Comparison of ENCODE assay signal across 18 mouse cellular contexts in genomic region chr7:51816283-51816839, GRCm38 (mm10). TPM values are rescaled to one million over a fixed set of nuclear protein-coding genes. Genes with fewer than 3 reads are reported as not detected.
DNase-seq lines count a peak whose midpoint lies in the region; ATAC-seq lines count a peak whose summit lies in the region.
"Had no signal": no experiment of that assay in that cellular context is flagged by ENCODE, and none has a peak within 500 bp of the region (broad histone marks: within the 10 kb centered on the region; RNA-seq: fewer than 3 reads in every experiment).

No protein-coding gene starts in this region.

- no peak overlapping the region for H3K4me2 ChIP-seq in forebrain, embryonic 11.5 days (ENCODE audit: low read depth, low read length, severe bottlenecking)
- no peak overlapping the region for H3K4me2 ChIP-seq in neural tube, embryonic 13.5 days
- H3K4me2 ChIP-seq in neural tube, embryonic 15.5 days, result no peak overlapping the region
- no peak overlapping the region for H3K4me2 ChIP-seq in midbrain, embryonic 13.5 days (replicated peaks)
- H3K4me2 ChIP-seq: heart, embryonic 11.5 days; kidney, embryonic 15.5 days; lung, embryonic 14.5 days had no signal

- no peak overlapping the region for H3K27ac ChIP-seq in forebrain, embryonic 11.5 days (ENCODE audit: low read depth, low read length)
- H3K27ac ChIP-seq in forebrain, embryonic 10.5 days, result no peak overlapping the region
- H3K27ac ChIP-seq in neural tube, embryonic 13.5 days (replicated peaks), result no peak overlapping the region
- no peak overlapping the region for H3K27ac ChIP-seq in neural tube, embryonic 15.5 days (replicated peaks)
- 0 out of 2 replicates have a peak overlapping the region, but pooled peaks have one; percentile 37 for H3K27ac ChIP-seq in midbrain, embryonic 13.5 days
- H3K27ac ChIP-seq: kidney, embryonic 15.5 days; liver, embryonic 14.5 days had no signal

- peak; percentile 39; the same call in 1 of the 2 replicates for ATAC-seq in forebrain, embryonic 11.5 days (replicated peaks; ENCODE audit: low FRiP score)
- peak; percentile 63 for ATAC-seq in neural tube, embryonic 13.5 days (ENCODE audit: low read depth)
- ATAC-seq in neural tube, embryonic 15.5 days (ENCODE audit: low FRiP score), result no peak
- ATAC-seq in midbrain, embryonic 13.5 days, result peak; percentile 74

- no peak for DNase-seq in forebrain, embryonic 11.5 days (ENCODE audit: low spot score)
- DNase-seq in forebrain, embryonic 10.5 days (ENCODE audit: extremely low spot score, low spot score), result no peak
- DNase-seq in heart, postnatal 4 days, result no peak
- DNase-seq in cerebellum, postnatal 10 days, result no peak
- no peak for DNase-seq in cerebellum, postnatal 36 days
- DNase-seq: adrenal gland, postnatal 14 days; gastrocnemius, postnatal 10 days; heart, adult 11 months; kidney, adult 11 months; kidney, postnatal 36 days; layer of hippocampus, postnatal 36 days had no signal

- 73% methylated on average over 3 of the region's 3 CpGs for WGBS in forebrain, embryonic 11.5 days
- WGBS in forebrain, embryonic 10.5 days, result 74% methylated on average over 3 of the region's 3 CpGs
- 71% methylated on average over 3 of the region's 3 CpGs for WGBS in neural tube, embryonic 13.5 days
- 64% methylated on average over 3 of the region's 3 CpGs for WGBS in neural tube, embryonic 15.5 days
- 58% methylated on average over 3 of the region's 3 CpGs for WGBS in midbrain, embryonic 13.5 days

- H3K4me1 ChIP-seq in forebrain, embryonic 11.5 days (replicated peaks; ENCODE audit: control insufficient read depth, insufficient read depth, low read length), result no peaks in the 10 kb centered on the region
- no peaks in the 10 kb centered on the region for H3K4me1 ChIP-seq in forebrain, embryonic 10.5 days
- no peaks in the 10 kb centered on the region; the same call in 1 of the 2 replicates for H3K4me1 ChIP-seq in neural tube, embryonic 13.5 days (replicated peaks)
- H3K4me1 ChIP-seq in neural tube, embryonic 15.5 days, result no peaks in the 10 kb centered on the region
- H3K4me1 ChIP-seq in midbrain, embryonic 13.5 days (replicated peaks), result no peaks in the 10 kb centered on the region
- H3K4me1 ChIP-seq: kidney, embryonic 15.5 days had no signal

- no peak overlapping the region for H3K4me3 ChIP-seq in forebrain, embryonic 11.5 days (ENCODE audit: low read depth, low read length)
- no peak overlapping the region for H3K4me3 ChIP-seq in forebrain, embryonic 10.5 days
- H3K4me3 ChIP-seq in neural tube, embryonic 13.5 days, result no peak overlapping the region
- no peak overlapping the region for H3K4me3 ChIP-seq in neural tube, embryonic 15.5 days (replicated peaks)
- no peak overlapping the region for H3K4me3 ChIP-seq in midbrain, embryonic 13.5 days (replicated peaks)
- H3K4me3 ChIP-seq: kidney, embryonic 15.5 days had no signal

- no peaks in the 10 kb centered on the region for H3K9me3 ChIP-seq in forebrain, embryonic 11.5 days (ENCODE audit: control insufficient read depth, low read length)
- no peaks in the 10 kb centered on the region for H3K9me3 ChIP-seq in forebrain, embryonic 10.5 days
- H3K9me3 ChIP-seq in neural tube, embryonic 13.5 days, result no peaks in the 10 kb centered on the region
- no peaks in the 10 kb centered on the region for H3K9me3 ChIP-seq in neural tube, embryonic 15.5 days (replicated peaks)
- no peaks in the 10 kb centered on the region for H3K9me3 ChIP-seq in midbrain, embryonic 13.5 days
- H3K9me3 ChIP-seq: kidney, embryonic 15.5 days had no signal

- no peak overlapping the region for H3K9ac ChIP-seq in forebrain, embryonic 11.5 days (ENCODE audit: low read length)
- H3K9ac ChIP-seq in neural tube, embryonic 13.5 days, result no peak overlapping the region
- H3K9ac ChIP-seq in neural tube, embryonic 15.5 days (replicated peaks), result no peak overlapping the region
- H3K9ac ChIP-seq in midbrain, embryonic 13.5 days (replicated peaks), result no peak overlapping the region
- H3K9ac ChIP-seq: kidney, embryonic 15.5 days; liver, embryonic 14.5 days; lung, embryonic 14.5 days had no signal

- no peaks in the 10 kb centered on the region for H3K36me3 ChIP-seq in forebrain, embryonic 11.5 days (ENCODE audit: control insufficient read depth, insufficient read depth, low read length)
- H3K36me3 ChIP-seq in forebrain, embryonic 10.5 days (replicated peaks), result no peaks in the 10 kb centered on the region
- H3K36me3 ChIP-seq in neural tube, embryonic 13.5 days, result no peaks in the 10 kb centered on the region
- no peaks in the 10 kb centered on the region for H3K36me3 ChIP-seq in neural tube, embryonic 15.5 days
- H3K36me3 ChIP-seq in midbrain, embryonic 13.5 days, result no peaks in the 10 kb centered on the region
- H3K36me3 ChIP-seq: kidney, embryonic 15.5 days had no signal

- H3K27me3 ChIP-seq in forebrain, embryonic 11.5 days (ENCODE audit: control insufficient read depth, insufficient read depth, low read length), result no peaks in the 10 kb centered on the region
- H3K27me3 ChIP-seq in forebrain, embryonic 10.5 days (ENCODE audit: poor library complexity, severe bottlenecking), result no peaks in the 10 kb centered on the region
- H3K27me3 ChIP-seq in neural tube, embryonic 13.5 days, result no peaks in the 10 kb centered on the region
- H3K27me3 ChIP-seq in neural tube, embryonic 15.5 days (replicated peaks), result no peaks in the 10 kb centered on the region
- no peaks in the 10 kb centered on the region for H3K27me3 ChIP-seq in midbrain, embryonic 13.5 days

RNA-seq across cellular contexts. Expression of gene Gas2, which starts 45.5 kb away (rescaled TPM):
- 33.3 and 34.0 TPM in 2 replicates for polyA plus RNA-seq in forebrain, embryonic 11.5 days (2014; fragmentation: Nextera tagmentation; extraction: Ambion mirVana)
- polyA plus RNA-seq in forebrain, embryonic 10.5 days (2016; fragmentation: Nextera tagmentation; extraction: Ambion mirVana), result 25.1 and 27.6 TPM in 2 replicates
- 19.8 and 28.1 TPM in 2 replicates for polyA plus RNA-seq in neural tube, embryonic 13.5 days (2015; fragmentation: Nextera tagmentation; extraction: Ambion mirVana)
- polyA plus RNA-seq in neural tube, embryonic 15.5 days (2015; fragmentation: Nextera tagmentation; extraction: Ambion mirVana), result 18.9 and 20.1 TPM in 2 replicates
- polyA plus RNA-seq in midbrain, embryonic 13.5 days (2015; fragmentation: Nextera tagmentation; extraction: Ambion mirVana), result 16.3 and 20.1 TPM in 2 replicates
- total RNA-seq in heart, postnatal 4 days (2021), result 10 to 100 TPM; 12.9 to 16.4 TPM

RNA-seq across cellular contexts. Expression of gene Fancf, which starts 45.7 kb away (rescaled TPM):
- 15.5 and 15.7 TPM in 2 replicates for polyA plus RNA-seq in forebrain, embryonic 11.5 days (2014; fragmentation: Nextera tagmentation; extraction: Ambion mirVana)
- 6.6 and 6.9 TPM in 2 replicates for polyA plus RNA-seq in forebrain, embryonic 10.5 days (2016; fragmentation: Nextera tagmentation; extraction: Ambion mirVana)
- polyA plus RNA-seq in neural tube, embryonic 13.5 days (2015; fragmentation: Nextera tagmentation; extraction: Ambion mirVana), result 11.2 and 12.5 TPM in 2 replicates
- 8.4 and 10.1 TPM in 2 replicates for polyA plus RNA-seq in neural tube, embryonic 15.5 days (2015; fragmentation: Nextera tagmentation; extraction: Ambion mirVana)
- 6.6 and 9.8 TPM in 2 replicates for polyA plus RNA-seq in midbrain, embryonic 13.5 days (2015; fragmentation: Nextera tagmentation; extraction: Ambion mirVana)
- total RNA-seq in heart, postnatal 4 days (2021), result 1 to 10 TPM; 3.7 to 4.9 TPM
